Mouse (Mus musculus) heart, embryonic 16.5 days (tissue): Measurements from ENCODE around the gene Ankrd11. TPM values are rescaled to one million over a fixed set of nuclear protein-coding genes. Genes with fewer than 3 reads are reported as not detected.

ENCODE experiments used
- ATAC-seq: fragments of 200-750 bp; cut with Nextera tagmentation; replicated peaks from 2 replicates; pipeline ENCODE4 v1.8.0; 2017; ENCODE audit warnings: moderate number of reproducible peaks; ENCODE audit not compliant: insufficient read depth, low FRiP score; ENCODE audit errors: extremely low read depth
- H3K27ac ChIP-seq: fragments of 300-500 bp; sonication (generic); 2 replicates; pipeline ENCODE4 v1.5.1; 2014; ENCODE audit warnings: mild to moderate bottlenecking, low read length, control low read depth, moderate library complexity
- H3K27me3 ChIP-seq: fragments of 300-500 bp; sonication (generic); 2 replicates; pipeline ENCODE4 v1.6.1; 2014; ENCODE audit warnings: low read length, mixed read lengths; ENCODE audit not compliant: control insufficient read depth, insufficient read depth
- H3K36me3 ChIP-seq: fragments of 300-500 bp; sonication (generic); 2 replicates; pipeline ENCODE4 v1.6.1; 2014; ENCODE audit not compliant: control insufficient read depth, insufficient read depth
- H3K4me1 ChIP-seq: fragments of 300-500 bp; sonication (generic); 2 replicates; pipeline ENCODE4 v1.6.1; 2014; ENCODE audit warnings: low read length, mixed read lengths; ENCODE audit not compliant: control insufficient read depth, insufficient read depth
- H3K4me2 ChIP-seq: fragments of 300-500 bp; sonication (generic); 2 replicates; pipeline ENCODE4 v1.6.1; 2014; ENCODE audit warnings: low read depth, mild to moderate bottlenecking, control low read depth, low read length
- H3K4me3 ChIP-seq: fragments of 300-500 bp; sonication (generic); 2 replicates; pipeline ENCODE4 v1.5.1; 2014; ENCODE audit warnings: mild to moderate bottlenecking, control low read depth, low read length
- H3K9ac ChIP-seq: fragments of 300-500 bp; sonication (generic); 2 replicates; pipeline ENCODE4 v1.6.1; 2014; ENCODE audit warnings: low read length, control low read depth
- H3K9me3 ChIP-seq: fragments of 300-500 bp; sonication (generic); replicated peaks from 2 replicates; pipeline ENCODE4 v1.6.1; 2016; ENCODE audit warnings: low read length; ENCODE audit not compliant: control insufficient read depth
- WGBS: fragments of 180-500 bp; shearing (Covaris S2); extraction: QIAGEN DNeasy Blood & Tissue Kit; methylation state at CpG from one replicate; pipeline ENCODE4 v1.1.7; 2014; 5-methylcytosine and 5-hydroxymethylcytosine counted together
- polyA plus RNA-seq: library from polyadenylated mRNA; unstranded; fragments of >200 nt; fragmentation: Nextera tagmentation; extraction: Ambion mirVana; gene quantifications from 2 replicates; pipeline ENCODE4 v1.2.1, GENCODE M21; 2015

Ankrd11 gene
- polyA plus RNA-seq, result 17.6 and 18.5 TPM in 2 replicates

- Histone ChIP-seq H3K36me3 (no peaks in the 10 kb centered on the region), H3K9ac (peak within 1 kb of the TSS; percentile 94), H3K9me3 (no peaks in the 10 kb centered on the region), H3K4me2 (peak within 1 kb of the TSS; percentile 69), H3K4me1 (peaks cover 33% of the 10 kb centered on the region), H3K27me3 (no peaks in the 10 kb centered on the region), H3K27ac (peak within 1 kb of the TSS; percentile 98), H3K4me3 (peak within 1 kb of the TSS; percentile 81)
- ATAC-seq, result peak; percentile 97
- WGBS, result under 1% methylated on average over 91 of the region's 91 CpGs
These were observed at the start of gene Ankrd11 for GRCm38 (mm10) chr8:123042158-123042973. Gene Ankrd11, minus strand, starts transcription at chr8:123042277.

- no peak overlapping the region for H3K4me3 ChIP-seq
- peaks cover 58% of the 10 kb centered on the region for H3K36me3 ChIP-seq
- ATAC-seq, result no peak
- 78% methylated on average over 9 of the region's 9 CpGs for WGBS
- no peak overlapping the region for H3K9ac ChIP-seq
- no peak overlapping the region for H3K4me2 ChIP-seq
- no peak overlapping the region for H3K27ac ChIP-seq
- no peaks in the 10 kb centered on the region for H3K9me3 ChIP-seq
- H3K27me3 ChIP-seq, result no peaks in the 10 kb centered on the region
- no peaks in the 10 kb centered on the region for H3K4me1 ChIP-seq
These were observed 45.2 kb upstream of the Ankrd11 start for GRCm38 (mm10) chr8:123087289-123087688.

DNA sequence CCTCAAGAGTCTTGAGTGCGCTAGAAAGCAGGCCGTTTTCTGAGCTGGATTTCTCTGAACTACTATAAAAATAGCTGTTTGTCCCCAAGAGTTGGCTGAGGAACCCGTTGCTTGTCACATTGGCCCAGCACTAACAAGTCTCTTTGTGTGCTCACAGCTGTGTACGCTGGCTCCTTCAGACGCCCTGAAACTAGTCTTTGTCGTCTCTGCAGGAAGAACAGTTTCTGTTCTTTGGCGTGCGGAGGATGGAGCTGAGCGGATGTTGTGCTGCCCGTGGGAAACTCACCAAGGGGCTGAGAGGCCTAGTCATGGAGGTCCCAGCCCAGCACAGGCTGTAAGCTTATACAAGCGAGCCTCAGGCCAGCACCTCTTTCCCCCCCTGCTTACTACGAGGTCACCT lies 41.5 kb upstream of the Ankrd11 start:
- Histone ChIP-seq H3K27ac (no peak overlapping the region), H3K4me1 (no peaks in the 10 kb centered on the region), H3K9ac (no peak overlapping the region), H3K9me3 (no peaks in the 10 kb centered on the region), H3K36me3 (peaks cover 54% of the 10 kb centered on the region), H3K4me2 (no peak overlapping the region), H3K4me3 (no peak overlapping the region), H3K27me3 (no peaks in the 10 kb centered on the region)
- no peak for ATAC-seq
- WGBS, result 94% methylated on average over 12 of the region's 12 CpGs

- Histone ChIP-seq H3K4me1 (no peaks in the 10 kb centered on the region), H3K36me3 (peaks cover 57% of the 10 kb centered on the region), H3K9me3 (no peaks in the 10 kb centered on the region), H3K27me3 (no peaks in the 10 kb centered on the region), H3K4me2 (no peak overlapping the region), H3K27ac (no peak overlapping the region), H3K9ac (no peak overlapping the region), H3K4me3 (no peak overlapping the region)
- no peak for ATAC-seq
- 88% methylated on average over 6 of the region's 6 CpGs for WGBS
These were observed 40.9 kb upstream of the Ankrd11 start for GRCm38 (mm10) chr8:123082993-123083392.

- Histone ChIP-seq H3K4me3 (no peak overlapping the region), H3K36me3 (peaks cover 62% of the 10 kb centered on the region)
- 78% methylated on average over 6 of the region's 6 CpGs for WGBS
These were observed 35.1 kb upstream of the Ankrd11 start for GRCm38 (mm10) chr8:123077213-123077612.

DNA sequence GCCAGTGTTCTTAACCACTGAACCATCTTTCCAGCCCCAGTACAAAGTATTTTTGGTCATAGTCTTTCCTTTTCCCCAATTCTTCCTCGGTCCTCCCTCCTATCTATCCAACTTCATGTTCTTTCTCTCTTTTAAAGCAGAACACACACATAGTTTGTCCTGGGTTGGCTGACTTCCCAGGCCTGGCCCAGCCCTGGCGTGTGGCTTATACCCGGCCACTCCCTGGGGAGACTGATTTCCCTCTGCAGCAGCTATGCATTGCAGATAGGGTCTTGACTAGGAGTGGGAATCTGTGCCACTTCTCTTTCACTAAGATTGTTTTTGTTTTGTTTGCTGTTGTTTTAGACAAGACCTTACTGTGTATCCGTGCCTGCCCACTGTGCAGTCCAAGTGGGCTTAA lies 29.1 kb upstream of the Ankrd11 start:
- no peaks in the 10 kb centered on the region for H3K9me3 ChIP-seq
- 0 out of 2 replicates have a peak overlapping the region, but pooled peaks have one; percentile 9 for H3K9ac ChIP-seq
- ATAC-seq, result no peak
- H3K36me3 ChIP-seq, result peaks cover 23% of the 10 kb centered on the region
- H3K27ac ChIP-seq, result peak overlapping the region; percentile 57
- H3K4me3 ChIP-seq, result no peak overlapping the region
- H3K4me1 ChIP-seq, result peaks cover 15% of the 10 kb centered on the region
- 0 out of 2 replicates have a peak overlapping the region, but pooled peaks have one; percentile 11 for H3K4me2 ChIP-seq
- H3K27me3 ChIP-seq, result no peaks in the 10 kb centered on the region
- WGBS, result 31% methylated on average over 4 of the region's 4 CpGs

More at GRCm38 (mm10) chr8:123077213-123077612, 35.1 kb upstream of the Ankrd11 start:
- Histone ChIP-seq H3K4me1 (no peaks in the 10 kb centered on the region), H3K9ac (no peak overlapping the region), H3K27ac (no peak overlapping the region), H3K9me3 (no peaks in the 10 kb centered on the region), H3K27me3 (no peaks in the 10 kb centered on the region), H3K4me2 (no peak overlapping the region)
- no peak for ATAC-seq

GRCm38 (mm10) chr8:123066101-123066683 lies 24.1 kb upstream of the Ankrd11 start:
- H3K27ac ChIP-seq, result peak overlapping the region; percentile 94
- 37% methylated on average over 7 of the region's 7 CpGs for WGBS
- no peaks in the 10 kb centered on the region for H3K9me3 ChIP-seq
- peak overlapping the region; percentile 98 for H3K4me3 ChIP-seq
- H3K27me3 ChIP-seq, result no peaks in the 10 kb centered on the region
- H3K9ac ChIP-seq, result peak overlapping the region; percentile 98
- H3K4me1 ChIP-seq, result peaks cover 20% of the 10 kb centered on the region
- H3K36me3 ChIP-seq, result peaks cover 4% of the 10 kb centered on the region
- peak overlapping the region; percentile 92 for H3K4me2 ChIP-seq
- no peak for ATAC-seq

- Histone ChIP-seq H3K4me1 (peaks cover 17% of the 10 kb centered on the region), H3K4me2 (peak overlapping the region; percentile 92), H3K9ac (peak overlapping the region; percentile 98), H3K4me3 (peak overlapping the region; percentile 98), H3K36me3 (peaks cover 3% of the 10 kb centered on the region), H3K9me3 (no peaks in the 10 kb centered on the region), H3K27me3 (no peaks in the 10 kb centered on the region), H3K27ac (peak overlapping the region; percentile 94)
- peak; percentile 99 for ATAC-seq
- under 1% methylated on average over 78 of the region's 84 CpGs for WGBS
These were observed 23.4 kb upstream of the Ankrd11 start for GRCm38 (mm10) chr8:123065214-123066100.
